Mouse (Mus musculus): ENCODE data around the gene Pdzd2.

DNA sequence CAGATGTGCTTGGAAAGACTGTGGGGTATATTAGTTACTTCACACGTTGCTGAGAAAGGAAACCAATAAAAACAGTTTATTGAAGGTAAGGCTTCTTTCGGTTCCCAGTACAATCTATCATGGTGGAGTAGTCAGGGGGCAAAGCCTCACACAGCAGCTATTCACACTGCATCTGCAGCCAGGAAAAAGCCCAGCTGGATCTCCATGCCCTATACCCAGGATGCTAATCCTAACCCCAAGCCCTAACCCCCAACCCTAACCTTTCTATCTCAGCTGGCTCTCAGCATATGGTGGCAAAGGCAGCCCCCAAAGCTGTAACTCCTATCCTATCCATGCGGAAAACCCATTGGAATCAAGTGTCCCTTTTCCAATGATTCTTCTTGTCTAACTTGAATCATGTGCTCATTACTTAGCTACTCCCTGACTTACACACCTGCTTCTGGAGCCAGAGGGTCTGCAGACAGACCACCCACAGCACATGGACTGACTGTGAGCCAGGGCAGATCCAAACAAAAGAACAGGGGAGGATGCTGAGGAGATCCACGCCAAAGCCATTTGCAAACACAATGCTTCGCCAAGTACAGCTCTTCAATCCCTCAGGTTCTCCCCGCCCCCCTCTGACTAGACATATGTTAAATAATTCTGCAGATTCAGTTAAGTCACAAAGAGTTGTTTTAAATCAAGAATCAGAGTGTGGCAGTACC, 83.6 kb downstream of the Pdzd2 start:
- no peak for TF ChIP-seq CTCF (IDR thresholded peaks at IDR 0.05; ENCODE audit: borderline replicate concordance, control insufficient read depth, extremely low read depth, insufficient read depth, low read length, poor library complexity)
- no peak for TF ChIP-seq POLR2A (IDR thresholded peaks at IDR 0.05; ENCODE audit: control insufficient read depth, extremely low read depth, insufficient read depth, low read length, poor library complexity)
